Mouse (Mus musculus): ENCODE data around the gene Tmtc2.

DNA sequence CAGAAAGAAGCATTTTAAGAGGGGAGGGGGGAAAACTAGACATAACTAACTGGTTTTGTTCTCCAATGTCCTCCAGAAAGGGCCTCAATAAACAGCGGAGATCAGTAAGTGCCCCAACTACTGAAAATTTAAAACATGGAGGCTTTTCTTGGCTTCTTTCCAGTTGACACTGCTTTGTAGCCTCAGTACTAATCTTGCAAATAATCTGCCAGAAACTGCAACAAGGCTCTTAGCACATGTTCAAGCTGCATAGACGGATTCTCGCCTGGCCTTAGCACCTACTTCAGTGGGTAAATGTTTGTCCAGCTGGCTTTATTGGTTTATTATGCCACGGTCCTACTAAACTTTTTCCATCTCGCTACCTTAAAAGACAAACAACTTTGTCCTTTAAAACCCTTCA is 139.4 kb downstream of the Tmtc2 start:
- TF ChIP-seq CTCF (IDR thresholded peaks at IDR 0.05; ENCODE audit: low read depth, low read length), result no peak
- no peak for TF ChIP-seq POLR2A (IDR thresholded peaks at IDR 0.05; ENCODE audit: extremely low read depth, insufficient read depth, low read length)
